Mouse (Mus musculus) heart, postnatal 4 days (tissue): ENCODE measurements around the gene Dram1. TPM values are rescaled to one million over a fixed set of nuclear protein-coding genes. Genes with fewer than 3 reads are reported as not detected.
A peak's percentile ranks its signal among the peaks of the same experiment; 100 is the strongest.

Experiments
- DNase-seq: peaks from one replicate; pipeline ENCODE4 v3.0.0; 2021
- total RNA-seq, 2 experiments: library from RNA; stranded (reverse); gene quantifications; 2 replicates each; pipeline ENCODE4 v1.2.3; 2021

The Dram1 gene
- total RNA-seq, result 1 to 10 TPM; 2.8 to 3.1 TPM

DNA sequence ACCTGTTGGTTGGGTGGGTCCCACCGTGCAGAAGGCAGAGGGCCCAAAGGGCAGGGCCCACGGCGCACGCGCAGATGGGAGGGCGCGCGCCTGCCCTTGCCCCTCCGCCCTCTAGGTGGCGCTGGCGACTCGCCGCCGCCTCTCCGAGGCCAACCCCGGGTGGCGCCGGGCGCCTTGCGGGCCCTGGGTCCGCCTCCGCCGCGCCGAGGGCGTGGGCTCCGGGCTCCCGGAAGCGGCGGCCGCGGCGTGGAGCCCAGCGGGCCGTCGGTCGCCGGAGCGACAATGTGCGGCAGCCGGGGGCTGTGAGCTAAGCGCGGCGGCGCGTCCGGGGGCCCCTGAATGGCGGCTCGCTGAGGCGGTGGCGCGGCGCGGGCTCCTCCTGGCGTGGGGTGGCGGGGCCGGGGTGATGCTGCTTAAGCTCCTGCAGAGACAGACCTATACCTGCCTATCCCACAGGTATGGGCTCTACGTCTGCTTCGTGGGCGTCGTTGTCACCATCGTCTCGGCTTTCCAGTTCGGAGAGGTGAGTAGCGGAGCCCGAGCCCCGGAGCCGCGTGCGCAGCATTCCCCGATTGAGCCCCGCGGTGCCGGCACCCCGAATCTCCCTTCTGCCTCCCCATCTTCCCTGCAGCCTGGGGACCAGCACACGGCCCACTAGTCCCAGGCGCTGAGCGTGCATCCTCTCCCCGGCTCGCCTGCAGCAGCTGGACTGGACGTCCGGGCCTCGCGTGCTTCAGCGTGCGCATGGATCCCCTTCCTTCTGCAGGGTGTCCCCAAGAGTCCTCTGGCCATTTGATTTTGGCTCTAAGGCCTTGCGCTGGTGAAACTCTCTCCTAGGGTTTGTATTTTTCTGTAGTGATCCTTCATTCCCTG, at the start of gene Dram1, which contains the start of gene Gnptab:
Gene Dram1, minus strand, starts transcription at position 68 of the 873 bp plus-strand sequence.
Gene Gnptab, plus strand, starts transcription at position 120 of the 873 bp plus-strand sequence.
- DNase-seq, result peak; percentile 93

DNA sequence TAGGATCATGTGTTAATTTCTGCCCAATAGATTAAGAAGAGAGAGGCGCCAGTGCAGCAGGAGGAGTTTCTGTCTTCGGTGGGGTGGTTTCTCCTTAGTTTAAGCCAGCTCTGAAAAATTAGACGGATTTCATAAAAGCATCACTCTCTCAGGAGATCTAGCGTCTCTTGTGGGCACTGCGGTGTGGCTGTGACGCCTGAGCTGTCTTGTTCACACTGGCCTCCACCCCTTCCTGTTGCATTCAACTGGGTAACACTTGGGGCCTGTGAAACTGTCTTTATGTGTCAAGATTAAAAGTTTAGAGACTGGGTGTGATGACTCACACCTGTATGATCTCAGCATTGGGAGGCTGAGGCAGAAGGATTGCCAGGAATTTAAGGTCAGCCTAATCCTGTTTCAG, 49.1 kb upstream of the Dram1 start:
- DNase-seq, result no peak

DNA sequence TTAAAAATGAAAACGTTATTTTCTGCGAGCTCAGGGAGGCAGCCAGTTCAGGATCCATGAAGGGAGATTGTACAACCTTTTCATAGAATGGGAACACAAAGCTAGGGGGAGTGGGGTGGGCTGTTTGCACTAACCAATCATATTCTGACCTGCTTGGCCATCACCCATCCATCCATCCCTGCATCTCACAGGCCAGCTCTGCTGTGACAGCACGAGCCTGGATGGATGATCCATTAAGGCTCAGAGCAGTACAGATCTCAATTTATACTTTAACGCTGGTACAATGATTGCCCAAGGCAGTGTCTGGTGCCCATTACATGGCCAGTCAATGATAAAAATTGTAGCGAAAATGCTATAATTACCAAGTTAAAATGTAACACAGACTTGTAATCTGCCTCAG, 48.0 kb upstream of the Dram1 start:
- DNase-seq, result no peak

DNA sequence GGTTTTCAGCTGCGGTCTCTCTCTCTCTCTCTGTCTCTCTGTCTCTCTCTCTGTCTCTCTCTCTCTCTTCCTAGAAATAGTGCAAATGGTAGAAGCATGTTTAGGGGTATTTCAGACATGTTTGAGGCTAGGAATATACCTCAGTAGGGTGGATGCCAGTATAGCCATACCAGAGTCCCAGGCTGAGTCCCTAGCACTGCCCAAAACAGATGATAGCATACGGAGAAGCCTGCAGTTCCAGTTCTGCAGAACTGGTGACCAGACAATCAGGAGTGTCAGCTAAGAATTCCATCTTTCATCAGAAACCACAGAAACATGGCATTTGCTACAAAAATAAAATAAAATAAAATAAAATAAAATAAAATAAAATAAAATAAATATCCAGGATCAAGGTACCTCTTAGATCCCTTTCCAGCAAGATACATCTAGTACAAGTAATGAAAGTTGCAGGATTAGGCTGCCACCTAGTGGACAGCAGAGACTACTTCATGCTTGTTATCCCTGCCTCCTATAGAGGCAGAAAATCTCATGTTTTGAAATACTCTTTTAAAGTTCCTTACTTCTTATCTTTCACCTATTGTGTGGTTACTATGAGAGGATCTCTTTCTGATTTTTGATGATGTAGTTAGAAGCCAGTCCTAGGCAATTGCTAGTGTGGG, 47.4 kb upstream of the Dram1 start:
- peak; percentile 73 for DNase-seq

DNA sequence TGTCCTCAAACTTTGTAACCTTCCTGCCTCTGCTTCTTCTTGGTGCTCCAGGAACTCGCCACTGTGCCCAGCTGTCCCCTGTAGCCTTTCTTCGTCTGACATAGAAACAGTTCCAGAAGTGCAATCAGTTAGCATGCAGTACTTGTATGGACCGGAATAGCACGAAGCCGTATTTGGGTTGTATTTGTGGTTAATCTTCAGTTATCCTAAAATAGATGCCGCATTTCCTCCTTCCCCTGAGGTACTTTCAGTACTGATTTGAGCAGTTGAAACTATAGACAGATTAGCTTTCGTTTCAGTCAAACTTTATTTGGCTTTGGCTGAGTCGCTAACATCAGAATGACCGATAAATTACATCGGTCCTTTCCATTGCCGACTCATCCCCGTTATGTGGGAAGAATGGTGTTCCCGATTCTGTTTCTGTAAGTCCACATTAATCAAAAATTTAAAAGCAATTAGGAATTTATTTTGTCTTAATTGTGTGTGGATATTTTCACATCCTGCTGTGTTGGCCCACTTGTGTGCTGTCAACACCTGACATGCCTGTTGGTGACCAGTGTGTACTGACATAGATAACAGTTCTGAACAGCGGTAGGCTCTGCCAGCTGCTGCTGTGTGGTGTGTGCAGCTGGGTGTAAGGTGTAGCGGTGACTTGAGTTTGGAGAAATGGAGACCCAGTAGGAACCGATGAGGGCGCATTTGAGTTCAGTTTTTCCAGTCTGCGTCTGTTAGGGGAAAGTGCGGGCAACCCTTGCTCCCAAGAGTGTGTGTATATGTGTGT, 42.0 kb upstream of the Dram1 start:
- no peak for DNase-seq

DNA sequence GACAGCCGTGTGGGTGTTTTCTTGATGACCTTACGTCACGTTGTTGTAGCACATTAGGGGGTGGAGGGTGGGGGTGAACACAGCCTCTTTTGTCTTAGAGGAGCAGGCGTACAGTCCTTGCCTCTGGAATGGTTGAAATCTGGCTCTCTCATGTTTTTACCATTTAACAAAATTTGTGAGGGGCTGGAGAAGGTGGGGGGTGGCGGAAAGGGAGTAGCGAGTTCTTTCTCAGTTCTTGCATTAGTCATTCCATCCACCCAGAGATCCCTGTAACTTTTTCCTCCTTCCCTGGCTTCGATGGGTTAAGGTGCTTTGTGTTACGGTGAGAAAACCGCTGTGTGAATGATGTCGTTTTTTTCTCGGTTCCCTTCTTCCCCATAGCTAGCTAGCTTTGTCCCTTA, 41.3 kb upstream of the Dram1 start:
- DNase-seq, result no peak

DNA sequence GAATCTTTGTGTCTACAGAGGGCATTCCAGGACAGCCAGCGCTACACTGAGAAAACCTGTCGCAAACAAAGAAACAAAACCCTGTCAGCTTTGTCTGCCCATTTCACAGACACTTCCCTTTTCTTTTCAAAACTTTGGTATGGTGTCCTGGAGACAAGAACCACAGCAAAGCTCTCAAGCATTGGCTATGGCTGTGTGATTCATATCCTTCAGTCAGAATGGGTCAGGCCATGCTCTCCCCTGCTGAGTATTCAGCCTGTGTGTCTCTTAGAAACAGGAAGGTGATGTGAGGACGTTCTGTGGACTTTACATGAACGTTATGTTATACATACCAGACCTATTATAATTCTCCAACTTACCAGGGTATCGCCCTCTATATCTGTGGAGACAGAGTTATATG, 38.8 kb upstream of the Dram1 start:
- no peak for DNase-seq

DNA sequence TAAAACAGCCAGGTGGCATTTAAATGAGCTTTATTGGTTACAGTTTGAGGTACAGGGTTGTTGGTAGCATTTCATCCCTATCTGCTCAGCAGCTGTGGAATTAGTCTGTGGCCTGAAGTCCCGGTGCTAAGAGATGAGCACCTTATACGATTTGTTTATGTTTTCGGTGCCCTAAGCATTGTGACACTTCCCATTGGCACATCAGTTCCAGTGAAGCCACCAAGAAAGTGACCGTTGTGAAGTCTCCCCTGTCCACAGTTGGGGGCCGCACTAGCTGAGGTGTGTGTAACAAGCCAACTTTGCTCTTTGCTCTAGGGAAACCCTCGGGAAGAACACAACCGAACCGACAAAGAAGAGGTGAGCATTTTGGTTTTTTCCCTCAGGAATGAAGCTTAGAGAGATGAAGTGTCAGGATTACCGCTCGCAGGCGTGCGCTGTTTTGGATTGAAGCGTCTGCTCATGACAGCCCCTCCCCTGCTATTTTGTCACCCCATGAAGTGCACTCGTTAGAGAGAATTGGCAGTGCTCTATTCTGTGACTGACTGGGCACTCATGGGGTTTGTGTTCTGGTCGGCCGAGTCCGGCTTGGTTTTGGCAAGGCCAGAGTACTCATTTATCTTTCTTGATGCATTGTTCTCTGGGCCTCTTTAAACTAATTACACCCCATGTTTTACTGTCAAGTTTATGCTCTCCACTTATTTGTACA, 33.6 kb upstream of the Dram1 start:
- no peak for DNase-seq

DNA sequence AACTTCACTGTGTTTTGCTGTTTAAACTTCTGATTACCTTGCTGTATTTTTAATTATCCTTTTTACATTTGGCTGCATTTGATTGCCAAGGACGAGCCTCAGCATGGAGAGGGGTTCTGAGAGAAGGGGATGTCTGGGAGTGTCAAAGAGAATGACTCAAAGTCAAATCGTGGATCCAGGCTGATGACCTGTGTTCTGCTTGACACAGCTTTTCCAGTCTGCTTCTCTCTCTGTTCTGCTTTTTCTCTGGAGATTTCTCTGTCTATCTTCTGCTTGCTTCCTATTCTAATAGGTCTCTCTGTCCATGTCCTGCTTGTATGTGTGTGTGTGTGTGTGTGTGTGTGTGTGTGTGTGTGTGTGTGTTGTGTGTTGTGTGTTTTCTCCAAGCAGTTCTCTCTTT, 30.9 kb upstream of the Dram1 start:
- no peak for DNase-seq

DNA sequence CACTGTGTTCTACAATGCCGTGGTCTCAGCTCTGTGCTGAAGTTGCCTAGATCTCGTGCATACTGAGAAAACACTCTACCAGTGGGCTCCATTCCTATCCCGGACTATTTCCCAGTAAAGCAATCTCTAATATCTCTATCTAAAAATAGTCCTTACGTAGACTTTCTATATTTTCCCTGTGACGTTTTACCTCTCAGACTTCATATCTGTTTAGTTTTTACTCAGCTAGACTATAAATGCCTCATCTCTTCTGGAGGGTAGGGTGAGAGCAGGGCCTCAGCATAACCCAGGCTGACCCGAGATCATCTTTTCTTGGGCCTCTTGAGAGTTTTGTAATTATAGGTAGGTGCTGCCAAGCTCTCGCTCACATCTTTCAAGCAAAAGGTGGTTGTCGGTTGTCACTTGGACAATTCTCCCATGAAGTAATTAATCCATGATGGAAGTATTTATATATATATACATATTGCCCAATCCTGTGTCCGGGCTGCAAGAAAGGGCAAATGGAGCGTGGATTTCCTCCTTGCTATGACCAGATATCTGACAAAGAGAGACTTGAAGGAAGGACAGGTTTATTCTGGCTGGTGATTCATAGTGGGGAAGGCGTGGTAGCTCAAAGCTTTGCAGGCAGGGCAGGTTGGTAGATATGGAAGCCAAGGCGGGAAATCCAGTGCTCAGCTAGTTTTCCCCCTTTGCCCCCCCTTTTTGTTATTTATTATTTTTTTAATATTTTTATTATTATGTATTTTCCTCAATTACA, 29.2 kb upstream of the Dram1 start:
- DNase-seq, result no peak

DNA sequence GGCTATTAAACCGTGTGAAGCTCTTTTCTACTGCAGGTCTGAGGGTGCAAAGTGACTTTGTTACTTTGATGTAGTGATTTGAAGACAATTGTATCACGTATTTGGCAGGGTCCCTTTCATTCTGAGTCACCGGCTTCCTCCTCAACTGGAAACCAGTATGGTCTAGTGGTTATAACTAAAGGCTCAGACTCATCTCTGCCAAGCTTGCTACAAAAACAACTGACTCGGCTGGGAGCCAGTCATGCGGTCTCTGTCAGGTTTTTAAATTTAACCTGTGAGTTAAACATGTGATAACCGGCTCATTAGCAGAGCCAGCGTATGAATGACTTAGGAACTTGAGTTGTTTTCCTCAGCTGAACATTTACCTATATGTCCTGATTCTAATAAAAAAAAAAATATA, 26.9 kb upstream of the Dram1 start:
- peak; percentile 73 for DNase-seq

DNA sequence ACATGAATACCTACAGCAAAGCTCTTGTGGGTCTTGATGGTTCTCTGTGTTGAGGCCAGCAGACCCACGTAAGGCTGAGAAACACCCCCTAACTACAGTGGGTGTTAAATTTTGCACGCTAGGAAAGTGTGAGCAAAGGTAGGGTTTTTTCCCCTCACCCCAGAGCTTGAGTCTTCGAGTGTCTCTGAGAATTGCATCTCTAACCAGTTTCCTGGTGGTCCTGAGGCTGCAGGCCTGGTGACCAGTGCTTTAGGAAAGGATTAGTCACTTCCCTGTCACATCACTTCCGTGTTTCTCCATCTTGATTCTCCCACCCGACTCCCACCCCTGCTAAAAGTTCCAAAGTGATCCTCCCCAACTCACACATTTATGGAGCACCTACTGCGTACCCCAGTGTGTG, 25.3 kb upstream of the Dram1 start:
- DNase-seq, result no peak

DNA sequence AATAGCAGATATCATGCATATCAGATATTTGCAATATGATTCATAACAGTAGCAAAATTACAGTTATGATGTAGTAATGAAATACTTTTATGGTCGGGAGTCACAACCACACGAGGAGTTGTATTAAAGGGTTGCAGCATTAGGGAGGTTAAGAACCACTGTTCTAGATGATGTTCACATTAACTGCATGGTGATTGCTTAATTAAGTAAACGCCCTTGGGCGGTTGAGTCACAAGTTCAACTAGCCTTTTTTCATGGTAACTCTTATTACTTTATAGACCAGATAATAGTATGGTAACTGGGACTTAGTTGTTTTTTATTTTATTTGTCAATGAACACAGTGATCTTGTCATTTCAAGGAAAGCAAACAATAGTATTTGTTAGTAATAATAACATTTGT, 24.1 kb upstream of the Dram1 start:
- no peak for DNase-seq

DNA sequence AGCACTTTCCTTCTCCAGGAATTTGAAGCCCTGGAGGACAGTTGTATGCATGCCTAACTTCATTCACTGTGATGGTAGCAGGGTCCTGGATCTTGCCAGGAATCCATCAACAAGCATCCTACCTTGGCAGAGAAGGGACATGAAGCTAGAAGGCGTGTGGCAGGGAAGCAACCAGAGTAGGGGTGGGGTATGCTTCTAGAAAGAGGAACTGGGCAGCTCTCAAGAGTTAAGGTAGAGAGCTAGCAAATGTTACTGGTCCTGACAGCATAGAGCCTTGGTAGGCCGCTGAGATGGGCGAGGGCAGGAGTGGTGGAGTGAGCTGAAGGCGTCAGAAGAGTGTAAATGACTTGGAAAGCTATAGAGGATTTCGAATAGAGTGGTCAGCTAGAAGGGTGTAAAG, 20.4 kb upstream of the Dram1 start:
- DNase-seq, result no peak

DNA sequence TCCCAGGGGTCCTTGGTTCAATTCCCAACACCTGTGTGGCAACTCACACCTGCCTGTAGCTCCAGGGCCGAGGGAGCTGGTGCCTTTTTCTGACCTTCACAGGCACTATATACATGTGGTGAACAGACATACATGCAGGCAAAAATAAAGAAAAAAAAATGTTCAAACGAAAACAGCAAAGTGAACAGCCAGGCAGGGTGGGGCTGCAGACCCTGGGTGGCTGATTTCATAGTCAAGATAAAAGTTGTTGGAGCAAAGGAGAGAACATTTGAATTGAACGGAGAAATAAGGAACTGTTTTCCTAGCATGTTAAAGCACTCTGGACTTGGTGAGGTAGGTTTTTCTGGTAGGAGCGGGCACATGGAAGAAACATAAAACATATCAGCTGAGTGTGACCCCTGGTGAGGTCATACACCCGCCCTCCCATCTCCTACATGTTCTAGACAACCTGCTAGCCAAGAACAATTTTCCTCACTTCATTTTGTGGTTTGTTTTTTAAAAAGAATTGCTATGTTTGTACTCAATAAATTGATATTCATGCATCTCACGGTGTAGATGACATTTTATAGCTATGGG, 19.9 kb upstream of the Dram1 start:
- no peak for DNase-seq

DNA sequence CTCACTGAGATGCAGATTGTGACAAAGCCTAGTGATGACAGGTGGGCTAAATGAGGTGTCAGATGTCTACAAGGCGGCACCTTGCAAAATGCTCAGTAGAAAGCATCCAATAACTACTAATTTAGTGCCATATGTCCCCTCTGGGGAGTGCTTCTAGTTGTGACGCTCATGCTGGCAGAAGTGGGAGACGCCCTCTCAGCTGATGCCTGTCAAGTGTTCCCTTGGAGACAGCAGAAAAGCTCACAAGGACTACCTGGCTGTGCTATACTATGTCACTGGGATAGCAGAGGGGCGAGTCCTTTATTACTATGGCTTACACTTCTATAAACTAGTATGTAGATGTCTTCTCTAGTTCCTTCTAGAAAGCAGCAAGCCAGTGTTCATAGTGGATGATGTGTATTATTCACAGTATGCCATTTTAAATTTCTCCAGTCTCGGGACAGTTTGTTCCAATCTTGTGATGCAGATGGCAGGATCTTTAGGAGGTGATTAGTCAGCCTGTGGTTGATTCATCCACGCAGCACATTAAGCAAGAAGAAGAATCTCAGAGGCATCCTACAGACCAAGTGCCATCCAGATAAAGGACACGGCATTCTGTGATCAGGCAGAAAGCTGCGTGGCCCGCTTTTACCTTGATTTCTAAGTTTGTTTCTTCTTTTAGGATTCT, 13.4 kb upstream of the Dram1 start:
- no peak for DNase-seq

DNA sequence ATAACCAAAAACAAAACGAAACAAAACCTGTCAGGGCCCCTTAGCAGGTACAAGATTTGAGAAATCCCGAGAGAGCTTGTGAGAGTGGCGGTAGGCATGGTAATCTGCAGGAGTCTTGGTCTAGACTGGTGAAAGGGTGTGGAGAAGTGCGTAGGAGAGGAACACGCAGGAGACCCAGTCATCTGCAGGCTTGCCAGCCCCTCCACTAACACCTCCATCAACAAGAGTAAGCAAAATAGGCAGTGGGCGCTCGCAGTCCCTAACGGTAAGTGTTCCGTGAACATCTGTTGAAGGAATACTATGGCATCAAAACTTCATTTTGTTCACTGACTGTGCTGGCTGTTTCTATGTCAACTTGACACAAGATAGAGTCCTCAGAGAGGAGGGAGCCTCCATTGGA, 12.6 kb upstream of the Dram1 start:
- no peak for DNase-seq

DNA sequence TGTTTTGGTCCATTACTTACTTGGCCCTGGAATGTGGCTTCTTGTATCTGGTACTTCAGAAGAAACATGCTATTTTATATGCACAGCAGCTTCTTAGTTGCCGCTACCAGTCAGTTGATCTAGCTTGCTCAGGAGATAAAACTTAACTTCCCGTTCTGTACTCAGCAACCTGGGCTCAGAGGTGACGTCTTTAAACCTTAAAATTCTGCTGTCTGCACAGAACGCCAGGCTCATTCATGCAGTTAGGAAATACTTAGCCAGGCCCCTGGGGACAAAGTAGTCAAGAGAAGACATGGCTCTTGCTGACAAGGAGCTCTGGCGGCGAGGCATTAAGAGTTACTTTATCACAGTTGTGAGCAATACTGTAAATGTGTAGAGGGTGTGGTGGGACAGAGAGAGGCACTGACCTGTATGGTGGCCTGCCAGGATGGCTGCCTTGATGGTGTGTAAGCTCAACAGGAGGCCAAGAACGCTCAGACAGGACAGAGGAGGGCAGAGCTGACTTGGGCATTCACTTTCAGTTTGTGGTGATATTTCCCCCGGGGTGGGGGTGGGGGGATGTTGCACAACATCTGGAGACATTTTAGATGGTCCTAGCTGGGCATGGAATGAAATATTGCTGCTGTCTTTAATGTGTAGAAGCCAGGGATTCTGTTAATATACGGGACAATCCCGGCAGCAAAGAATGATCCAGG, 11.4 kb upstream of the Dram1 start:
- no peak for DNase-seq

DNA sequence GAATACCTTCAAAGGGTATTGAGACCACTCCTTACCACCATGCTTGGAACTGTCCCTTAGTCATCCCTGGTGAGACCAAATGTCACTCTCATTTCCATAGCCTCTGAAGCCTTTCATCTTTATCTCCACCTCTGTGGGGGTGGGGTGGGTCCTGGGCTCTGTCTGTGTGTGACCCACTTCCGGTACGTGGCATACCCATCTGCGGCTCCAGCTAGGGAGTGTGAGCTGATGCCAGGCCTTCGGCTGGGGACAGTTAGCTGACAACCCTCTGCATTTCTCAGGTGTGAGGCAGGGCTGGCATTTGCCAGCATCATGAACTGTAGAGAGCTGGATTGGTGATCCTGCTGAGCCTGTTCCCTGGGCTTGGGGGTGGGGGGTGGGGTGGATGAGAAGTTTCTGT, 10.7 kb upstream of the Dram1 start:
- DNase-seq, result no peak

DNA sequence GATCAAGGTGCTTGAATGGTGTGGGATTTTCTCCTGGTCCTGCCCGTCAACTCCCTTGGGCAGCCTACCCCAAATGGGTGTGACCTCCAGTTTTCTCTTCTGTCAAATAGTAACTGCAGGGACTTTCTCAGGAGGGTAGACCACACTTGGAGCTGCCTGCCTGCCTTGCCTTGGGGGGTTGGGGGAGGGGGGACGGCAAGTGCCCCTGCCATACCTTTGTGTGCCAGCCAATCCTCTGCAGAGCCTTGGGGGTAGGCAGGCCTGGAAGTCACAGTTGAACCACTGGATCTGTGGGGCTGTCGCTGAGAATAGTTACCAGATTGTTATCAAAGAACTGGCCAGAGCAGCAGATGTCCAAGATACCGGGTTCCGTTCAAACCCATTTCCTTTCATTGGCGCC, 7.4 kb upstream of the Dram1 start:
- DNase-seq, result no peak
